Mouse (Mus musculus) stomach, embryonic 16.5 days (tissue): ENCODE data around the gene Tmem221. TPM values are rescaled to one million over a fixed set of nuclear protein-coding genes. Genes with fewer than 3 reads are reported as not detected.
"Not testable (repeated sequence)": the region's sequence is repeated elsewhere in the genome, so short reads cannot be mapped to it uniquely, and the experiment has no call there.

Source experiments
- ATAC-seq: fragments of 200-750 bp; cut with Nextera tagmentation; 2 replicates; pipeline ENCODE4 v1.8.0; 2017; ENCODE audit warnings: moderate number of reproducible peaks, moderate TSS enrichment; ENCODE audit not compliant: insufficient read depth, low FRiP score
- H3K27ac ChIP-seq: fragments of 300-500 bp; sonication (generic); 2 replicates; pipeline ENCODE4 v1.5.1; 2014; ENCODE audit warnings: low read length
- H3K27me3 ChIP-seq: fragments of 300-500 bp; sonication (generic); 2 replicates; pipeline ENCODE4 v1.6.1; 2014; ENCODE audit warnings: low read length, control low read depth, mixed read lengths; ENCODE audit not compliant: control insufficient read depth, insufficient read depth
- H3K36me3 ChIP-seq: fragments of 300-500 bp; sonication (generic); 2 replicates; pipeline ENCODE4 v1.6.1; 2014; ENCODE audit warnings: low read length; ENCODE audit not compliant: control insufficient read depth, insufficient read depth
- H3K4me1 ChIP-seq: fragments of 300-500 bp; sonication (generic); 2 replicates; pipeline ENCODE4 v1.6.1; 2014; ENCODE audit warnings: low read length, control low read depth, mixed read lengths; ENCODE audit not compliant: control insufficient read depth, insufficient read depth
- H3K4me2 ChIP-seq: fragments of 300-500 bp; sonication (generic); 2 replicates; pipeline ENCODE4 v1.6.1; 2014; ENCODE audit warnings: low read depth, low read length, mixed read lengths
- H3K4me3 ChIP-seq: fragments of 300-500 bp; sonication (generic); replicated peaks from 2 replicates; pipeline ENCODE4 v1.5.1; 2014; ENCODE audit warnings: mild to moderate bottlenecking, low read length
- H3K9ac ChIP-seq: fragments of 300-500 bp; sonication (generic); 2 replicates; pipeline ENCODE4 v1.6.1; 2014; ENCODE audit warnings: low read length
- H3K9me3 ChIP-seq: fragments of 300-500 bp; sonication (generic); replicated peaks from 2 replicates; pipeline ENCODE4 v1.6.1; 2016; ENCODE audit warnings: low read length, control low read depth; ENCODE audit not compliant: control insufficient read depth
- WGBS: fragments of 180-500 bp; shearing (Covaris S2); extraction: QIAGEN DNeasy Blood & Tissue Kit; methylation state at CpG from one replicate; pipeline ENCODE4 v1.1.7; 2014; 5-methylcytosine and 5-hydroxymethylcytosine counted together
- polyA plus RNA-seq: library from polyadenylated mRNA; unstranded; fragments of >200 nt; fragmentation: Nextera tagmentation; extraction: Ambion mirVana; gene quantifications from 2 replicates; pipeline ENCODE4 v1.2.1, GENCODE M21; 2015

Gene Tmem221
- polyA plus RNA-seq, 1 experiment from 2014 or later, result 2.9 TPM

DNA sequence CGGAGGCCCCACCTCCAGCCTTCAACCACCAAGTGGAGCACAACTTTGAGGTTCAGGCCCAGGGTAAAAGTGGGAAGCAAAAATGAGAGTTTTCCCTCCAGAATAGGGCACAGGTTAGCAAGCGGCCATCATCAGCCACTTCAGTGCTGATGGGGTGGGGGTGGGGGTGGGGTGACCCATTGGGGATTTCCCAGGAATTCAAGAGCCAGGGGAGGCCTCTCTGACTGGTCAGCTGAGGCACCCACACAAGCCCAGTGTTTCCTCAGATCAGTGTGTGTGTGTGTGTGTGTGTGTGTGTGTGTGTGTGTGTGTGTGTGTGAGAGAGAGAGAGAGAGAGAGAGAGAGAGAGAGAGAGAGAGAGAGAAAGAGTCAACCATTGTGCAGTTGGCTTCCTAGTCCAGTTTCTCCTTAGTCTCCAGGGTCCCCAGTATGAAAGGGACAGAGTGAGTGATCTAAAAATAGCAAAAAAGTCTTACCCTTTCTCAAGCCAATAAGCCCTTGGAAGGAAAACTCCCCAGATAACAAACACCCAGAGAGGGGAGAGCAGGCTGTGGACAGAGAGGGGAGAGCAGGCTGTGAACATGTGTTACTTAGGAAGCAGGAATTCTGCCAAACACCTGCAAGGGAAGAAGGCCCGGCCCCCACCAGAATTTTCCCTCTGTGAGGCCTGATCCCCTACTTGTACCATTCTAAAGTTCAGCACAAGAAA, 31.4 kb downstream of the Tmem221 start:
- no peak overlapping the region for H3K4me3 ChIP-seq
- no peak overlapping the region for H3K9ac ChIP-seq
- peaks cover 12% of the 10 kb centered on the region for H3K27me3 ChIP-seq
- no peak for ATAC-seq
- H3K9me3 ChIP-seq, result no peaks in the 10 kb centered on the region
- 60% methylated on average over 3 of the region's 3 CpGs for WGBS
- H3K36me3 ChIP-seq, result no peaks in the 10 kb centered on the region
- H3K27ac ChIP-seq, result peak overlapping the region; percentile 3
- peaks cover 19% of the 10 kb centered on the region; the same call in 1 of the 2 replicates for H3K4me1 ChIP-seq
- no peak overlapping the region for H3K4me2 ChIP-seq

DNA sequence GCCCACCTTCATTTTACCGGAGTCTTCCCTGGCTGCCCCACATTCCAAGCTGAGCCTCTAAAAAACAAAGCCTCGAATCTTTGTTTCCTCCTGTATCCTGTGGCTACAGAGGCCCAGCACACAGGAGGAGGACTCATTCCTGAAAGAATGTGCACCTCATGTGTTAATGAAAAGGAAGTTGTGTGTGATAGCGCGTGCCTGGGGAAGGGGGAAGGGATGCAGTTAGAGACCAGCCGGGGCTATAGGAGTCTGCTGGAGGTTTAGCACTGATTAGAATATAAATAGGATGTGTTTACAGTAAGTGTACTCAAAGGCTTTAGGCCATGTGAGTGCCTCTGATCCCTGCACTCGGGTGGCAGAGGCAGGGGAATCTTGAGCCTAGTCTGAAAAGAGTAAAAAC, 32.4 kb downstream of the Tmem221 start:
- Histone ChIP-seq H3K4me1 (peaks cover 19% of the 10 kb centered on the region; the same call in 1 of the 2 replicates), H3K4me3 (no peak overlapping the region), H3K27ac (no peak overlapping the region; the same call in 1 of the 2 replicates), H3K4me2 (no peak overlapping the region), H3K9ac (no peak overlapping the region), H3K27me3 (peaks cover 12% of the 10 kb centered on the region), H3K36me3 (no peaks in the 10 kb centered on the region), H3K9me3 (no peaks in the 10 kb centered on the region)
- ATAC-seq, result no peak
- WGBS, result 21% methylated on average over 6 of the region's 6 CpGs

DNA sequence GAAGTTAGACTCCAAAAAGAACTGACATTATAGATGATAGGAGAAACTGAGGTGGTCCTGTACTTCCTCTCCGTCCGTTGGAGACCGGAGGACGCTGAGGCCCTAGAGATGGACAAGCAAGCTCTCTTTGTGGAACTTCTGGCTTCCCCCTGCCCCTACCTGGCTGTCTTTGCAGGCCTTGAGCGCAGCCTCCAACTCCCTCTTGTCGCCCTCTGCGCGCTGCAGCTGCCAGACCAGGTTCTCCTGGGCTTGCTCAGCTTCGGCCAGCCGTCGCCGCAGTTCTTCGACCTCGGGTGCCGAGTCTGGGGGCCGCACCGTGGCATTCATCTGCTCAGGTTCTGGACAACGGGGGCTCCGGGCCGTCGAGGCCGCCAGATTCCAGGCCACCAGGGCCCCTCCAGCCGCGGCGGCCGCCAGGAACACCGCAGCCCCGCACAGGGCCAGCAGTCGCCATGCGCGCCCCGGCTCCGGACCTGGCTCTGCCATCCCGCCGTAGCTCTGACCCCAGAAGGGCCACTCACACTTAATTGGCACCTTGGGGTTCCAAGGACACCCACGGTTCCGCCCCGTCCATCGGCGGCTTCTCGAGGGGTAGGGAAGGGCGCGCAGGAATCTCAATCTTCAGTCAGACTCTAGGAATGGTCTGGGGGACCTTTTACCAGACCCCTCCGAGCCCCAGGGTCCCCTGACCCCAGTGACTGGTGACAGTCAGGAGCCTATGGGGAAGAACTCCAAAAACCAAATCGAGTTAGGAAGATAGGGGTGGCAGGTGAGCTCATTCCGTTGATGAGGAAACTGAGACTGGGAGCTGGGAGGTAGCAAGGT, 33.2 kb downstream of the Tmem221 start, which contains the start of gene Ccdc194:
Gene Ccdc194, minus strand, starts transcription at position 486 of the 825 bp plus-strand sequence.
- H3K4me3 ChIP-seq, result peak within 1 kb of the TSS; percentile 11; the same call in 1 of the 2 replicates
- peaks cover 19% of the 10 kb centered on the region; the same call in 1 of the 2 replicates for H3K4me1 ChIP-seq
- peak within 1 kb of the TSS; percentile 60 for H3K9ac ChIP-seq
- peaks cover 12% of the 10 kb centered on the region for H3K27me3 ChIP-seq
- H3K36me3 ChIP-seq, result no peaks in the 10 kb centered on the region
- 24% methylated on average over 46 of the region's 46 CpGs for WGBS
- no peak for ATAC-seq
- H3K27ac ChIP-seq, result peak within 1 kb of the TSS; percentile 3; the same call in 1 of the 2 replicates
- peak within 1 kb of the TSS; percentile 21; the same call in 1 of the 2 replicates for H3K4me2 ChIP-seq
- H3K9me3 ChIP-seq, result no peaks in the 10 kb centered on the region

- 6% methylated on average over 17 of the region's 17 CpGs for WGBS
- no peak overlapping the region for H3K4me3 ChIP-seq
- no peaks in the 10 kb centered on the region for H3K9me3 ChIP-seq
- peak; percentile 89 for ATAC-seq
- H3K36me3 ChIP-seq, result no peaks in the 10 kb centered on the region
- H3K9ac ChIP-seq, result peak overlapping the region; percentile 11
- peaks cover 7% of the 10 kb centered on the region; the same call in 1 of the 2 replicates for H3K4me1 ChIP-seq
- peak overlapping the region; percentile 34 for H3K4me2 ChIP-seq
- H3K27ac ChIP-seq, result no peak overlapping the region
- peaks cover 12% of the 10 kb centered on the region for H3K27me3 ChIP-seq
These were observed 37.0 kb downstream of the Tmem221 start for GRCm38 (mm10) chr8:71521634-71522033.

GRCm38 (mm10) chr8:71519037-71519825, 39.4 kb downstream of the Tmem221 start:
- H3K27ac ChIP-seq, ATAC-seq, H3K4me1 ChIP-seq, H3K27me3 ChIP-seq, H3K9me3 ChIP-seq, H3K9ac ChIP-seq, H3K4me3 ChIP-seq, H3K36me3 ChIP-seq, H3K4me2 ChIP-seq: not testable (repeated sequence)
- WGBS, result 49% methylated on average over 9 of the region's 10 CpGs

GRCm38 (mm10) chr8:71516786-71517185, 41.9 kb downstream of the Tmem221 start:
- Histone ChIP-seq H3K36me3 (no peaks in the 10 kb centered on the region), H3K9me3 (no peaks in the 10 kb centered on the region), H3K27ac (no peak overlapping the region), H3K9ac (no peak overlapping the region), H3K27me3 (no peaks in the 10 kb centered on the region), H3K4me2 (no peak overlapping the region), H3K4me1 (no peaks in the 10 kb centered on the region), H3K4me3 (no peak overlapping the region)
- WGBS, result 7% methylated on average over 6 of the region's 6 CpGs
- no peak for ATAC-seq

DNA sequence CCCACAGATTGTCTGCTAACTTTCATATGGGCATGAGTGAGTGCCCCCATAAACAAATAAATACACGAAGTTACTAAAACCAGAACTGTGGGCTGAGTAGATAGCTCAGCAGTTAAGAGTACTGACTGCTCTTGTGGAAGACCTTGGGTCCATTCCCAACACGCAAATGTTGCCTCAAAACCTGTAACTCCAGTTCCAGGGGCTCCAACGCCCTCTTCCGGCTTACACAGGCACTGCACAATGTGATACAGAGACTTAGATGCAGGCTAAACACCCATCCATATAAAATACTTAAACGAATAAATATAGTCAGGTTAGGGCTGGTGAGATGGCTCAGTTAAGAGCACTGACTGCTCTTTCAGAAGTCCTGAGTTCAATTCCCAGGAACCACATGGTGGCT, 43.6 kb downstream of the Tmem221 start:
- no peaks in the 10 kb centered on the region for H3K4me1 ChIP-seq
- H3K27ac ChIP-seq, result no peak overlapping the region
- H3K9ac ChIP-seq, result no peak overlapping the region
- no peak overlapping the region for H3K4me3 ChIP-seq
- H3K27me3 ChIP-seq, result no peaks in the 10 kb centered on the region
- no peak for ATAC-seq
- H3K36me3 ChIP-seq, result no peaks in the 10 kb centered on the region
- H3K4me2 ChIP-seq, result no peak overlapping the region
- 64% methylated on average over 5 of the region's 5 CpGs for WGBS
- H3K9me3 ChIP-seq, result no peaks in the 10 kb centered on the region

DNA sequence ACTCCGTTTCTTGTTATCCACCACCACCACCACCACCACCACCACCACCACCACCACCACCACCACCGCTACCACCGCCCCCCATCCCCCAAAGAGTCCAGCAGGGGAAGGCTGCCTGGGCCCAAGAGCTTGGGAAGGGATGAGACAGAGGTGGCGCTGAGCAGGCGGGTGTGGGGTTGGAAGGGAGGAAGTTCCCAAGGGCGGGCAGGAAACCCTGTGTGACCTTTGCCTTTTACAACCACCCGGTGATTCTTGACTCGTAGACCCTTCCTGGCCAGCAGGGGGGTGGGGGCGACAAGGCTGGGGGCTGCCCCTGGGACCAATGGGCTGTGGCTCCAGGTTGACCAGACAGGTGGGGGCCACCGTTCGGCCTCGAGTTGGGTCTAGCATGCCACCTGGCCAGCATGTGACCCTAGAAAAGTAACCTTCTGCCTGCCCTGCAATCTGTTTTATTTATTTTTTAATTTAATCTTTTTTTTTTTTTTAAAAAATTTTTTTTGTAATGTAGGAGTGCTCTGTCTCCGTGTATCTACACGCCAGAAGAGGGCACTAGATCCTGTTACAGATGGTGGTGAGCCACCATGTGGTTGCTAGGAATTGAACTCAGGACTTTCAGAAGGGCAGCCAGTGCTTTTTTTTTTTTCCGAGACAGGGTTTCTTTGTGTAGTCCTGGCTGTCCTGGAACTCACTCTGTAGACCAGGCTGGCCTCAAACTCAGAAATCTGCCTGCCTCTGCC, 45.5 kb downstream of the Tmem221 start:
- H3K4me2 ChIP-seq, result no peak overlapping the region
- H3K27me3 ChIP-seq, result peaks cover 15% of the 10 kb centered on the region
- WGBS, result 62% methylated on average over 13 of the region's 15 CpGs
- no peak overlapping the region for H3K27ac ChIP-seq
- H3K4me3 ChIP-seq, result no peak overlapping the region
- no peaks in the 10 kb centered on the region for H3K9me3 ChIP-seq
- no peak for ATAC-seq
- H3K9ac ChIP-seq, result no peak overlapping the region
- H3K4me1 ChIP-seq, result no peaks in the 10 kb centered on the region
- H3K36me3 ChIP-seq, result no peaks in the 10 kb centered on the region
